Mouse (Mus musculus) c-Kit-positive CD71-positive TER-119-positive erythroid progenitor cells, embryonic 14.5 days (primary cell): ENCODE data around the gene Lrwd1.

ENCODE experiments used
- DNase-seq: peaks from one replicate; pipeline ENCODE4 v3.0.0-alpha.2; 2013; ENCODE audit warnings: low spot score

Gene Lrwd1

GRCm38 (mm10) chr5:136091927-136092326 lies 43.9 kb downstream of the Lrwd1 start:
- DNase-seq, result no peak

DNA sequence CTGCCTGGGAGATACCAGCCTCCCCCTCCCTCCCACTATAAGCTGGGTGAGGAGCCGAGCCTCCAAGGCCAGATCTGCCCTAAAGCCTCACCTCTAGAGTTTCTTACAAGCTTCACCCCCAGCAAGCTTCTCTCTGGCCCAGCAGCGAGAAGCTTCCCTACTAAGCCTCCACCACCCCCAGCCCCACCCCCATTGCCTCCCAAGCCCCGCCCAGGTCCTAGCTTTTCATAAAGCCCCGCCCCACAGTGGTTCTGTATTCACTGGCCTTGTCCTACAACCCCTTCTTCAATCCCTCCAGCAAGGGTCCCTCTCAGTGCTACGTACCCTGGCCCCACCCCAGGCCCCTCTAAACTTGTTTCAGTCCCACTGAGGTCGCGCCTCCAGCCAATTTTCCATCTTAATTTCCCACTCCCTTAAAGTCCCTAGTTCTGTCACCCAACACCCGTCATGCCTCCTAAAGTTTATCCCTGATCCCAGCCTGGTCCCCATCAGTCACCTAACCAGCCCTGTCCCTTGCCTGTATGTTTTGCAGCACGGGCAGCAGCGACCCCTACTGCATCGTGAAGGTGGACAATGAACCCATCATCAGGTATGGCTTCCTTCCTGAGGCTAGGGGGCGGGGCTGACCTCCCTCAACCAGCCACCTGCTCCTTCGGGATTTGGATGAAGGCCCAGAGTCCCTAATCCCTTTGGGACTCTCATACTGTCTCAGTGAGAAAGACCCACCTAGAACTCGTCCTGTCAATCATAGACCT lies 46.9 kb downstream of the Lrwd1 start:
- DNase-seq, result no peak

GRCm38 (mm10) chr5:136086290-136086689 lies 49.6 kb downstream of the Lrwd1 start:
- no peak for DNase-seq

GRCm38 (mm10) chr5:136084891-136085651 lies 50.8 kb downstream of the Lrwd1 start:
- DNase-seq, result no peak

DNA sequence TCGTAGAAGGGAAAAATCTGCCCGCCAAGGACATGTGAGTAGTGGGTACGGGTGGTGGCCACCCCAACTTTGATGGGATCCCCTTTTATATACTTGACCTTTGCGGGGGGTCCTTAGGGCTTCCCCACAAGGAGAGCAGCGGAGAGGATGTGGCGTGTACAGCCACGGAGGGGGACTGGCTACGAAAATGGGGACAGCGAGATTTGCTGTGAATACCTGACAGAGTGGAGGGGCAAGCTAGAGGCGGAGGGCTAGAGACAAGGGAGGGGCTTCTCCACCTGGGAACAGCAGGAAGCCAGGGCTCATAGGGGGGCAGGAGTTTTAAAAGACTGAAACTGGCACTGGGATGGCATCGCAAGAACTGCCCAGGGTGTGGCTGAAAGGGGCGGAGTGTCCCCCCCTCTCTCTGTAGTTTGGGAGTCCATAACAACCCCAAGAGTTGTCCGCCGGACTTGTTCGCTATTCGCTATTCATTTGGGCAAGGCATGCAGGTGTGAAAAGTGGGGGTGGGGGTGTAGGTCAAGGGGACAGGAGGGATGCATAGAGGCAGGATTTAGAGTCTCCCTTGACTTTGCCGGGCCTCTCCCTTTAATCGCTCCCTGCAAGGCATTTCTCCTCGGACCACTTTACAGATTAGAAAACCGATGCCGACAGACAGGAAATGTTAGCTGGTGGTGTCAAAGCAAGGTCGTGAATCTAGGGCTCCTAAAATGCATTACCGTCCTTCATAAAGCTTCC lies 51.6 kb downstream of the Lrwd1 start:
- no peak for DNase-seq

DNA sequence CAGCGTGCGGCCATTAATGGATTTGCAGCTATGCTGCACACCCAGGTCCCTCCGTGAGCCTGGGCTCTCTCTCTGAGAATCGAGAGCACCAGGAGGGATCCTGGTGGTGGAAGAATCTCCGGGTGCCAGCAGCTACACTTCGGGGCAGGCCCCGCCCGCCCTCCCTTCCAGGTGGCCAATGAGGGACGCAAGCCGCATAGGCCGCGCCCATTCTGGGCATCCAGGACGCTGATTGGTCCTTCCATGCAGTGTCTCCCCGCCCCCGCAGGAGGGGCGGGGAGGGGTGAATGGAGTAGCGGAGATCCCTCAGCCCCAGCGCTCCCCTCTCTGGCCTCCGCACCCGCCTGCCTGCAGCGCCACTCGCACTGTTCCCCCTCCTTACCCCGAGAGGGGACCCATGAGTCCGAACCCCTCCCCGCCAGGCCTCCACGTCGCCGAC lies 52.2 kb downstream of the Lrwd1 start, which contains the start of gene Rasa4:
Gene Rasa4, plus strand, starts transcription at position 248 of the 439 bp plus-strand sequence.
- DNase-seq, result peak; percentile 91

GRCm38 (mm10) chr5:136082345-136082744 lies 53.5 kb downstream of the Lrwd1 start:
- no peak for DNase-seq

DNA sequence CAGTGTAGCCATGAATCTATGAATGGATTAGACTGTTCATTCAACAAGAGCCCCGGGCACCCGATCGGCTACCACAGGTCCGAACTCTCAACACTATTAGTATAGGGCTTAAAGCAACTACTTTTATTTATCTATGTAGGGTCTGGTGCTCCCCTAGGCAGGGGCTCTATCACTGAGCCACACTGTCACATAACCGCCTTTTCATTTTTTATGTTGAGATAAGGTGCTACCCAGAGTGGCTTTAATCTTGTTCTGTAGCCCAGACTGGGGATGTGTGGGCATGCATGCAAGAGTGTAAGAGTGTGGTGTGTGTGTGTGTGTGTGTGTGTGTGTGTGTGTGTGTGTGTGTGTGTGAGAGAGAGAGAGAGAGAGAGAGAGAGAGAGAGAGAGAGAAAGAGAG lies 57.7 kb downstream of the Lrwd1 start:
- DNase-seq, result no peak

DNA sequence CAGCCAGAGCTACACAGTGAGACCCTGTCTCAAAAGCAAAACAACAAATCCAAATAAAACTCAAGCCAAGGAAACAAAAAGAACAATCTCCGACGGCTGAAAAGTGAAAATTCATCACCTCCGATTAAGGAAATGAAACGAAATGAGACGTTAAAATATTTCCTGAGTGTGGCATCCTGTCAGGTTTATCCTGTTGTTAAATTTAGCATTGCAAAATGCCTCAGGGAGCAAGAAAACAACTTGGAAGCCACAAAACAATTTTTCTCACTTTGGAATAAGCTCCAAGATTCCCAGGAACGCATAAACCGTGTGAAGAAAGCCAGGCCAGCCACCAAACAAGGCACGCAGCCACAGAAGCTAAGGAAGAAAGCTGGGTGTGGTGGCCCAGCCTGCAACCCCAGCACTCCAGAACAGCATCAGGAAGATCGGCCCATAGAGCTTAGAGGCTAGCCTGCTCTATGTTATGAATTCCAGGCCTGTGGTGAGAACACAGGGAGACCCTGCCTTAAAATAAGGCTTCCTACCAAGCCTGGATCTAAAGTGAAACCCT lies 58.8 kb downstream of the Lrwd1 start:
- DNase-seq, result no peak

DNA sequence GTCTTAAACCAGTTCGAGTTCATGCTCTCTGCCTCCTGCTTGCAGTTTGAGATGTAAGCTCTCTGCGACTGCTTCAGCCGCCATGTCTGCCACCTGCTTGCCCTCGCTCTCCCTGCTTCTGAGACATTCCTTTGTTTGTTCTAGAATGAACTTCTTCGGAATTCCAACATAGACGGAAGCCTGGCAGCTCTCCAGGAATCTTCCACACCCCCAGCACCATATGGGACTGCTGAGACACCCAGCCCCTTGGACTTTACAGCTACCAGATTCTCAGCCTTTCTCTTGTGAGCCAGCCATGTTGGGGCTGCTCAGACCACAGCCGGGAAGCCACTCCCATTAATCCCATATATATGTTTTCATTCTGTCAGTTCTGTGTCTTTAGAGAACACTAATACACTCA lies 59.6 kb downstream of the Lrwd1 start:
- no peak for DNase-seq

DNA sequence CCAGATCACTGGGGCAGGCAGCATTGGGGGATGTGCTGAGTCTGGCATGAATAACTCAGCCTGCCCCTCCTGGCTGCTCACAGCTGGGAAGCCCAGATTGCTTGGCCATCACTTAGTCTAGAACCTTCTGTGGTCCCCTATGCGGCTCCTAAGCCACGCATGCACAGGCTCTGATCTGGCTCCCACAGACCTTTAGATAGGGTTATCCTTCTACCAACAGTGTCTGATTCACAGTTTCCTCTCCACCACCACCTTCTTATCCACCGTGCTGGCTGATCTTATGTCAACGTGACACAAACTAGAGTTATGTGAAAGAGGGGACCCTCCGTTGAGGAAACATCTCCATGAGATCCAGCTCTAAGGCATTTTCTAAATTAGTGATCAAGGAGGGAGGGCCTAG lies 60.8 kb downstream of the Lrwd1 start:
- DNase-seq, result no peak

GRCm38 (mm10) chr5:136073526-136073925 lies 62.3 kb downstream of the Lrwd1 start:
- no peak for DNase-seq

DNA sequence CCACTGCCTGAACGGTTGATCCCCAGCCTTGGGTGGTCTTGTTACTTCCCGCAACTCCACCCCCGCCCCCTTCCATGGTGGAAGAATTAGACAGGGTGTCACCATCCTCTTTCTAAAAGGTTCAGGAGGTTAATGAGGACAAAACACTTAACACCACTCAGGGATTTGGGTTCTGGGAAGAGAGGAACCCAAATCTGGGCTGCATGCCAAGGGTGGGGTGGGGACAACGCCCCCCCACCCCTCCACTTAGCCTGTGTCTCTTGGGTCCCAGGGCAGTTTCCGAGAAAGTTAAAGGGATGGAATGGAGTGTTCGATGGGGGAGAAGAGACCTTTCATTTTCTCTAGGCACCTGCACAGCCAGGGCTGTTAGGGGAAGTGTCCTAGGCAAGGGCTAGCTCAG lies 62.8 kb downstream of the Lrwd1 start:
- DNase-seq, result no peak
